Mouse (Mus musculus): ENCODE results near the gene Mta1.

DNA sequence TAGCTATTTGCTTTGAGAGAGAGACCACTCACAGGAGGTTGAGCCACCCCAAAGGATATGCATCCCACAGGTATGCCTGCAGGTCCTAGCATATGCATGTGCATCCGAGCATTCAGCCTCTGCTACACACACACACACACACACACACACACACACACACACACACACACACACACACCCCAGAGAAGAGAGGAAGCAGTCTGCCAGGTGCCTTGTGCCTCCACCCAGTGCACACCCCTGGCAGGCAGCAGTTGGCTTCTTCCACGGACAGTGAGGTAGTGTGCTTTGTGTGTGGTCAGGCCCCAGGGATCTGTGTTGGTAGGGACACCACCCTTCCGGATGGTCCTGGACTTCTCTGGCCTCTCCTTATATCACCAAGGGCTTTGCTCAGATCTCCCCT, 51.8 kb downstream of the Mta1 start:
- TF ChIP-seq POLR2A (IDR thresholded peaks at IDR 0.05; ENCODE audit: low read depth, low read length), result no peak
- TF ChIP-seq CTCF (IDR thresholded peaks at IDR 0.05; ENCODE audit: extremely low read depth, insufficient read length, insufficient replicate concordance, low read depth, low read length), result no peak

All from small intestine, adult 2 months (tissue).